Mouse (Mus musculus) layer of hippocampus, adult 18-20 months (tissue): ENCODE data around the gene Cdca4. TPM values are rescaled to one million over a fixed set of nuclear protein-coding genes. Genes with fewer than 3 reads are reported as not detected.

Experiments used
- total RNA-seq, 2 experiments: library from RNA; stranded (reverse); gene quantifications; 2 replicates each; pipeline ENCODE4 v1.2.3; 2021

Cdca4 gene
- total RNA-seq, 2 experiments from 2014 or later, result 7.4 to 10.0 TPM

Other genes starting within 250 kb of the Cdca4 start
- gene Inf2, start 240.6 kb downstream of the Cdca4 start, total RNA-seq, result 100 to 1,000 TPM; 105 to 111 TPM
- 10 to 100 TPM; 14.3 to 15.7 TPM for gene Adssl1, start 209.4 kb downstream of the Cdca4 start, total RNA-seq
- 10 to 100 TPM; 23.4 TPM for gene Siva1, start 184.7 kb downstream of the Cdca4 start, total RNA-seq
- gene Akt1, start 154.5 kb downstream of the Cdca4 start, total RNA-seq, result 100 to 1,000 TPM; 169 to 170 TPM
- under 1 TPM; 0.61 to 0.97 TPM for gene Zbtb42, start 150.6 kb downstream of the Cdca4 start, total RNA-seq
- gene Cep170b, start 109.0 kb downstream of the Cdca4 start, total RNA-seq, result 100 to 1,000 TPM; 192 to 208 TPM
- gene Pld4, start 68.8 kb downstream of the Cdca4 start, total RNA-seq, result 10 to 100 TPM; 10.2 to 11.0 TPM
- gene Ahnak2, start 26.8 kb downstream of the Cdca4 start, total RNA-seq, result 1 to 10 TPM; 3.4 to 3.8 TPM
- 10 to 100 TPM; 11.4 to 14.2 TPM for gene Clba1, start 20.5 kb downstream of the Cdca4 start, total RNA-seq
- not detected for gene Gpr132, start 38.8 kb upstream of the Cdca4 start, total RNA-seq
- 10 to 100 TPM; 42.6 to 44.2 TPM for gene Jag2, start 100.4 kb upstream of the Cdca4 start, total RNA-seq
- 10 to 100 TPM; 12.8 to 14.6 TPM for gene Nudt14, start 112.7 kb upstream of the Cdca4 start, total RNA-seq
- 10 to 100 TPM; 56.3 to 62.2 TPM for gene Btbd6, start 147.1 kb upstream of the Cdca4 start, total RNA-seq
- gene Brf1, start 171.3 kb upstream of the Cdca4 start, total RNA-seq, result 10 to 100 TPM; 48.3 to 55.2 TPM
- 10 to 100 TPM; 88.3 to 90.3 TPM for gene Pacs2, start 185.1 kb upstream of the Cdca4 start, total RNA-seq
- gene Tex22, start 245.1 kb upstream of the Cdca4 start, total RNA-seq, result under 1 TPM; 0.32 to 0.91 TPM